Mouse (Mus musculus) stomach, embryonic 14.5 days (tissue): Measurements from ENCODE around the gene Phf23. TPM values are rescaled to one million over a fixed set of nuclear protein-coding genes. Genes with fewer than 3 reads are reported as not detected.
A peak's percentile ranks its signal among the peaks of the same experiment; 100 is the strongest.

Experiments used
- ATAC-seq: fragments of 200-750 bp; cut with Nextera tagmentation; 2 replicates; pipeline ENCODE4 v1.8.0; 2017; ENCODE audit warnings: low read depth, moderate TSS enrichment; ENCODE audit not compliant: insufficient number of reproducible peaks, insufficient read depth, low FRiP score
- H3K27ac ChIP-seq: fragments of 300-500 bp; sonication (generic); 2 replicates; pipeline ENCODE4 v1.5.1; 2014; ENCODE audit warnings: mild to moderate bottlenecking, low read length, moderate library complexity, mixed read lengths
- H3K27me3 ChIP-seq: fragments of 300-500 bp; sonication (generic); 2 replicates; pipeline ENCODE4 v1.6.1; 2014; ENCODE audit warnings: low read length, control low read depth, mixed read lengths; ENCODE audit not compliant: control insufficient read depth, insufficient read depth
- H3K36me3 ChIP-seq: fragments of 300-500 bp; sonication (generic); 2 replicates; pipeline ENCODE4 v1.6.1; 2014; ENCODE audit warnings: mild to moderate bottlenecking, control low read depth, low read length, moderate library complexity, mixed read lengths; ENCODE audit not compliant: control insufficient read depth, insufficient read depth
- H3K4me1 ChIP-seq: fragments of 300-500 bp; sonication (generic); 2 replicates; pipeline ENCODE4 v1.6.1; 2014; ENCODE audit warnings: low read length, control low read depth, mixed read lengths; ENCODE audit not compliant: control insufficient read depth, insufficient read depth
- H3K4me2 ChIP-seq: fragments of 300-500 bp; sonication (generic); replicated peaks from 2 replicates; pipeline ENCODE4 v1.6.1; 2014; ENCODE audit warnings: low read depth, low read length, control low read depth
- H3K4me3 ChIP-seq: fragments of 300-500 bp; sonication (generic); 2 replicates; pipeline ENCODE4 v1.5.1; 2014; ENCODE audit warnings: low read depth, low read length, control low read depth
- H3K9ac ChIP-seq: fragments of 300-500 bp; sonication (generic); replicated peaks from 2 replicates; pipeline ENCODE4 v1.6.1; 2014; ENCODE audit warnings: low read depth, mild to moderate bottlenecking, control low read depth, low read length, moderate library complexity, mixed read lengths
- H3K9me3 ChIP-seq: fragments of 300-500 bp; sonication (generic); 2 replicates; pipeline ENCODE4 v1.6.1; 2016; ENCODE audit warnings: low read depth, low read length, control low read depth; ENCODE audit not compliant: control insufficient read depth
- WGBS: fragments of 180-500 bp; shearing (Covaris S2); extraction: QIAGEN DNeasy Blood & Tissue Kit; methylation state at CpG from one replicate; pipeline ENCODE4 v1.1.7; 2014; 5-methylcytosine and 5-hydroxymethylcytosine counted together
- polyA plus RNA-seq: library from polyadenylated mRNA; unstranded; fragments of >200 nt; fragmentation: Nextera tagmentation; extraction: Ambion mirVana; gene quantifications from 2 replicates; pipeline ENCODE4 v1.2.1, GENCODE M21; 2014

Gene Phf23
- polyA plus RNA-seq, 1 experiment from 2014 or later: 47.9 TPM

DNA sequence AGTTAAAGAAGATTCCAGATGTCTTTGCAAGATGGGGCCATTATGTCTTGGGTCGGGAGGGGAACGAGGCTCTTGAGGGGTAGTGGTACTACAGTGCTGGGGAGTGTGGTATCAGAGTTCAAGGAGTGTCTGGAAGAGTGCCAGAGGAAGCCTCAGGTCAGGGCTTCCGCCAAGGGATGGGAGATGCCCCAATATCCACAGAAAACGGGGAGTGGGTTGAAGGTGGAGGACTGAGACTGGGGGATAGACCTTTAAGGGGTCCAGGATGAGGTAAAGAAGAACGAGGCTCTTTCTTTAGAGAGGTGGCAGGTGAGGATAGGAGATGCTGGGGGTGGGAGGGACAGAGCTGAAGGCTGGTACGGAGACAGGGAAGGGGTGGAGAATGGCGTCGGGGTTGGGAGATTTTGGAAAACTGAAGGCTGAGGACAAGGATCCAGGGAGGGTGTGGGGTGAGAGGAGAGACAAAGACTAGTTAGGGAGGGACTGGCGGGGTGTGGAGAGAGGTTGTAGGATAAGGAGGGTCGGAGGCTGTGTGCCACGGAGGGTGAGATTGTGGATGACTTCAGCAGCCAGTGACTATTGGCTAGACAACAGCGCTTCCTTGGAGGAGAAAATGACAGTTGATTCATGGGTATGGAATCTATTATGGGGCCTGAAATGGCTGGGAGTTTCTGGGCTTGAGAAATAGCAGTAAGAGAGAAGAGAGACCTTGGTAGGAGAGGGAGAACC is 33.0 kb downstream of the Phf23 start:
- ATAC-seq: no peak
- WGBS: 21% methylated on average over 12 of the region's 12 CpGs
- H3K9ac ChIP-seq: no peak overlapping the region; the same call in 1 of the 2 replicates

DNA sequence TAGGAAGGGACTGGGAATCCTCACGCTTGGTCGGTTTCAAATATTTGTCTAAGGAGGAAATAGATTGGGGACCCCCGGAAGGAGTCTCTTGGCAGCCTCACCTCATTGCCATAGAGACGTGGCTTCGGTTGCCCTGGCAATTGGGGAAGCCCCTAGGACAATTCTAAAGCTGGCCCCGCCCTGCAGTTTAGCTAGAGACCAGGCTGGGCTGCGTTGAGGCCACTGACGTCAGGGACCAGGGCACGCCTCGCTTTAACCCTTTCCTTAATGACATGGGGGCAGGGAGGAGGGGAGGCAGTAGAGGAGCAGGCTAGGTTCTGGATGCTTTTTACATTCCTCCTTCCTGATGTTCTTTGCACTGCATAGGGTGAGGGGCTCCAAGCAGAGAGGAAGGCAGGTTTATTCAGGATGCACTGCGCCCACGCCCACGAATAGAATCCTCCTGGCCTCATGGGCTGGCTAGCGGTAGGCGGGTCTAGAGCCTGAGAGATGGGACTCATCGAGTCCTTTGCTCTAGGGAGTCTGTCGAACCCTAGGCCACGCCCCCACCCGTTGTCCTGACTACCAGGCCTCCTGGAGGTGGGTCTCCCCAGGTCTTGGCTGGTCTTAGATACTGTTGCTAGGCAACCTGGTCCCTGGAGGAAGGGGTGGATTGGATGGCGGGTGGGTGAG is 33.7 kb downstream of the Phf23 start:
- Histone ChIP-seq H3K9me3 (no peaks in the 10 kb centered on the region), H3K4me2 (peak overlapping the region; percentile 45), H3K4me3 (peak overlapping the region; percentile 23), H3K27ac (peak overlapping the region; percentile 85), H3K4me1 (peaks cover 46% of the 10 kb centered on the region), H3K9ac (no peak overlapping the region), H3K27me3 (no peaks in the 10 kb centered on the region), H3K36me3 (peaks cover 12% of the 10 kb centered on the region)
- WGBS: 2% methylated on average over 20 of the region's 20 CpGs
- ATAC-seq: peak; percentile 84

More for the DNA sequence above, 33.0 kb downstream of the Phf23 start:
- Histone ChIP-seq H3K27me3 (no peaks in the 10 kb centered on the region), H3K4me3 (peak overlapping the region; percentile 23), H3K4me1 (peaks cover 47% of the 10 kb centered on the region), H3K27ac (peak overlapping the region; percentile 85), H3K36me3 (peaks cover 12% of the 10 kb centered on the region), H3K4me2 (peak overlapping the region; percentile 45), H3K9me3 (no peaks in the 10 kb centered on the region)

DNA sequence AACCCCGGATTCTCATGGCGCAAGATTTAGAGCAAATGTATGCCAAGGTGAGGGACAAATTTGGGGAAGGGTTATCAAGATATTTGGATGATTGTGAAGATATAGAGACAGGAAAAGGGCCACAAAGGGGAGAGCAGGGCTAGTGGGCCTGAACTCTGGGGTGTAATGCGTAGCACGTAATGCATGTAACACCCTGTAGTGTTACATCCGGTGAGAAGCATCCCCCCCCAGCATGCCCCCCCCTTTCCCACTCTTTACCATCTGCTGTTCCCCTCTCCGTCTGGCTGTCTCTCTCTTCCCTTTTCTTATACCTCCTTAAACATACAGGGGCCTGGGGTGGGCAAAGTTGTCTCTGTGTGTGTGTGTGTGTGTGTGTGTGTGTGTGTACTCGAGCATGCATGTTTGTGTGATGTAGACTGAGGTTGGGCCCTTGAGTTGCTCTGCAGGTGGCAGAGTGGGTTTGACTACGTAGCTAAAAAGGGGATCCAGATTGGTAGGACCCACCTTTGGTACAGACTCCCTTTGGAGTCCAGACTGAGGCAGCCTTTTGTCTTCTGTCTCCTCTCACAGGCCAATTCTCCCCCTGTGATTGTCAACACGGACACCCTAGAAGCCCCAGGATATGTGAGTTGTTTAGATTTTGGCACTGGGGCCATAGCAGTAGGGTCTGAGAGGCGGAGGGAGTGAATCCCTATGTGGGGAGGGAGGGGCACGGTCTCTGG is 34.4 kb downstream of the Phf23 start:
- peaks cover 12% of the 10 kb centered on the region for H3K36me3 ChIP-seq
- no peaks in the 10 kb centered on the region for H3K9me3 ChIP-seq
- H3K27ac ChIP-seq: peak overlapping the region; percentile 85; the same call in 1 of the 2 replicates
- no peaks in the 10 kb centered on the region for H3K27me3 ChIP-seq
- H3K9ac ChIP-seq: no peak overlapping the region
- peak; percentile 15; the same call in 1 of the 2 replicates for ATAC-seq
- H3K4me3 ChIP-seq: peak overlapping the region; percentile 23; the same call in 1 of the 2 replicates
- 30% methylated on average over 11 of the region's 11 CpGs for WGBS
- peak overlapping the region; percentile 45 for H3K4me2 ChIP-seq
- H3K4me1 ChIP-seq: peaks cover 44% of the 10 kb centered on the region

DNA sequence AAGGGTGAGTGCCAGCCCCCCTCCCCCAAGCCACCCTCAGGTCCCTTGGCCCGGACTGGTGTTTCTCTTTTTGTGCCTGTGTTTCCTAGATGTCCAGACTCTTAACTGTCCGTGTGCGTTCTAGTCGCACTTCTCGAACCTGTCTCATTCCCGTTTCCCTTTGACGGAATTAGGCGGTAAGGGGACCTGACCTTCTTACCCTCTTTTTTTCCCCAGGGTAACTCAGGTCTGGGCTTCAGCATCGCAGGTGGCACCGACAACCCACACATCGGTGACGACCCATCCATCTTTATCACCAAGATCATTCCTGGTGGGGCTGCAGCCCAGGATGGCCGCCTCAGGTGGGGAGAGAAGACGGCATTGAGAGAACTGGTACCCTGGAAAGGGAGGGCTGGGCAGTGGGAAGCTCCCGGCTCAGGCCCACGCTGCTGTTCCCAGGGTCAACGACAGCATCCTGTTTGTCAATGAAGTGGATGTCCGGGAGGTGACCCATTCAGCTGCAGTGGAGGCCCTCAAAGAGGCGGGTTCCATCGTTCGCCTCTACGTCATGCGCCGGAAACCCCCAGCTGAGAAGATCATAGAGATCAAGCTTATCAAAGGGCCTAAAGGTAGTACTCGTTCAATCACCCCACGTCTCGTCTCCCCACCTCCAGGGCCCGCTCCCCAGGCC is 35.2 kb downstream of the Phf23 start:
- Histone ChIP-seq H3K4me2 (no peak overlapping the region), H3K27me3 (no peaks in the 10 kb centered on the region), H3K36me3 (peaks cover 12% of the 10 kb centered on the region), H3K4me1 (peaks cover 41% of the 10 kb centered on the region), H3K4me3 (no peak overlapping the region), H3K27ac (no peak overlapping the region), H3K9me3 (no peaks in the 10 kb centered on the region), H3K9ac (no peak overlapping the region)
- ATAC-seq: no peak
- WGBS: 92% methylated on average over 28 of the region's 28 CpGs

DNA sequence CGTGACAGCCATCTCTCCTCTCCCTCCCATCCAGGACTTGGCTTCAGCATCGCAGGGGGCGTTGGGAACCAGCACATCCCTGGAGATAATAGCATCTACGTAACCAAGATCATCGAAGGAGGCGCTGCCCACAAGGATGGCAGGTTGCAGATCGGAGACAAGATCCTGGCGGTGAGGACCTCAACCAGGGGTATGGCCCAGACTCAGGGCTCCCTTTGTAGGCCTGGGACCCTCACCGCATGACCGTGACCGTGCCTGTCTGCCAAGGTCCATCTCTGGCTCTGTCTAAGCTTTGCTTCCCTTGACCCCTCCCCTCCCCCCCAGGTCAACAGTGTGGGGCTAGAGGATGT is 35.7 kb downstream of the Phf23 start:
- no peak overlapping the region for H3K4me2 ChIP-seq
- no peaks in the 10 kb centered on the region for H3K9me3 ChIP-seq
- peaks cover 36% of the 10 kb centered on the region for H3K4me1 ChIP-seq
- H3K27ac ChIP-seq: no peak overlapping the region
- H3K27me3 ChIP-seq: no peaks in the 10 kb centered on the region
- no peak for ATAC-seq
- H3K4me3 ChIP-seq: no peak overlapping the region
- 96% methylated on average over 11 of the region's 11 CpGs for WGBS
- H3K9ac ChIP-seq: no peak overlapping the region
- H3K36me3 ChIP-seq: peaks cover 12% of the 10 kb centered on the region

DNA sequence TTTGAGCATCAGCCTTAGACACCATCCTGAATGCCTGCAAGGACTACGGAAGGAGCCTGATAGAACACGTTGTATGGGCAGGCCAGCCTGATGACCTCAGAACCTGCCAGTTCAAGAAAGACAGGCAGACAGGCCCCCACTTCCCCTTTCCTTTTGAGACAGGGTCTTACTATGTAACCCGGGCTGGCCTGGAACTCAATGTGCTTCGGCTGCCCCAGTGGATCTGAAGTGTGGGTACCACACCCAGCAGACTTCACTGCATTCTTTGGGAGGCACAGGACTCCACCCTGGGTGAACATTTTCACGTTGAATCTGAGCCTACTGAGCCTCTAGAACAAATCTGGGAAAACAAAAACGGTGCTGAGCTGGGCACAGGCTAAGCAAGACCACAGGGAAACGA is 42.6 kb downstream of the Phf23 start:
- Histone ChIP-seq H3K27ac (no peak overlapping the region), H3K36me3 (peaks cover 14% of the 10 kb centered on the region; the same call in 1 of the 2 replicates), H3K4me2 (no peak overlapping the region), H3K9ac (no peak overlapping the region), H3K27me3 (no peaks in the 10 kb centered on the region), H3K4me3 (no peak overlapping the region), H3K9me3 (no peaks in the 10 kb centered on the region), H3K4me1 (no peaks in the 10 kb centered on the region)
- no peak for ATAC-seq
- 70% methylated on average over 7 of the region's 7 CpGs for WGBS

GRCm38 (mm10) chr11:70039631-70040030 is 44.1 kb downstream of the Phf23 start:
- ATAC-seq: no peak
- no peak overlapping the region for H3K4me3 ChIP-seq
- WGBS: 90% methylated on average over 10 of the region's 10 CpGs
- H3K27ac ChIP-seq: no peak overlapping the region
- H3K4me1 ChIP-seq: no peaks in the 10 kb centered on the region
- no peaks in the 10 kb centered on the region for H3K9me3 ChIP-seq
- peaks cover 23% of the 10 kb centered on the region for H3K36me3 ChIP-seq
- H3K27me3 ChIP-seq: no peaks in the 10 kb centered on the region
- H3K9ac ChIP-seq: no peak overlapping the region
- no peak overlapping the region for H3K4me2 ChIP-seq

GRCm38 (mm10) chr11:70040184-70040583 is 44.6 kb downstream of the Phf23 start:
- no peak overlapping the region for H3K9ac ChIP-seq
- no peaks in the 10 kb centered on the region for H3K27me3 ChIP-seq
- H3K27ac ChIP-seq: no peak overlapping the region
- no peak overlapping the region for H3K4me3 ChIP-seq
- no peak overlapping the region for H3K4me2 ChIP-seq
- no peaks in the 10 kb centered on the region for H3K9me3 ChIP-seq
- WGBS: 87% methylated on average over 7 of the region's 7 CpGs
- no peak for ATAC-seq
- H3K36me3 ChIP-seq: peaks cover 23% of the 10 kb centered on the region
- no peaks in the 10 kb centered on the region for H3K4me1 ChIP-seq
